Mouse (Mus musculus) liver, embryonic 12.5 days (tissue): ENCODE measurements around the gene Serpinh1. TPM values are rescaled to one million over a fixed set of nuclear protein-coding genes. Genes with fewer than 3 reads are reported as not detected.
A peak's percentile ranks its signal among the peaks of the same experiment; 100 is the strongest.
"Not testable (repeated sequence)": the region's sequence is repeated elsewhere in the genome, so short reads cannot be mapped to it uniquely, and the experiment has no call there.

ENCODE experiments used
- ATAC-seq: fragments of 200-750 bp; cut with Nextera tagmentation; 2 replicates; pipeline ENCODE4 v1.8.0; 2017; ENCODE audit warnings: moderate number of reproducible peaks, mild to moderate bottlenecking, moderate library complexity
- H3K27ac ChIP-seq: fragments of 300-500 bp; sonication (generic); 2 replicates; pipeline ENCODE4 v1.5.1; 2016; ENCODE audit warnings: mild to moderate bottlenecking
- H3K27me3 ChIP-seq: fragments of 300-500 bp; sonication (generic); replicated peaks from 2 replicates; pipeline ENCODE4 v1.6.1; 2016; ENCODE audit warnings: mild to moderate bottlenecking, moderate library complexity
- H3K36me3 ChIP-seq: fragments of 300-500 bp; sonication (generic); 2 replicates; pipeline ENCODE4 v1.6.1; 2016; ENCODE audit warnings: mild to moderate bottlenecking, moderate library complexity
- H3K4me1 ChIP-seq: fragments of 300-500 bp; sonication (generic); 2 replicates; pipeline ENCODE4 v1.6.1; 2016
- H3K4me2 ChIP-seq: fragments of 300-500 bp; sonication (generic); 2 replicates; pipeline ENCODE4 v1.6.1; 2016; ENCODE audit warnings: mild to moderate bottlenecking, moderate library complexity
- H3K4me3 ChIP-seq: fragments of 300-500 bp; sonication (generic); 2 replicates; pipeline ENCODE4 v1.5.1; 2016; ENCODE audit warnings: mild to moderate bottlenecking, moderate library complexity
- H3K9ac ChIP-seq: fragments of 300-500 bp; sonication (generic); 2 replicates; pipeline ENCODE4 v1.6.1; 2016; ENCODE audit warnings: mild to moderate bottlenecking, moderate library complexity
- H3K9me3 ChIP-seq: fragments of 300-500 bp; sonication (generic); replicated peaks from 2 replicates; pipeline ENCODE4 v1.6.1; 2016; ENCODE audit warnings: mild to moderate bottlenecking, moderate library complexity
- WGBS: fragments of 180-500 bp; shearing (Covaris S2); methylation state at CpG from one replicate; pipeline ENCODE4 v1.1.7; 2016; ENCODE audit not compliant: insufficient replicate concordance; 5-methylcytosine and 5-hydroxymethylcytosine counted together
- polyA plus RNA-seq: library from polyadenylated mRNA; unstranded; fragments of >200 nt; fragmentation: Nextera tagmentation; extraction: Ambion mirVana; gene quantifications from 2 replicates; pipeline ENCODE4 v1.2.1, GENCODE M21; 2016

Serpinh1 gene
- polyA plus RNA-seq, 1 experiment from 2014 or later = 249 TPM

DNA sequence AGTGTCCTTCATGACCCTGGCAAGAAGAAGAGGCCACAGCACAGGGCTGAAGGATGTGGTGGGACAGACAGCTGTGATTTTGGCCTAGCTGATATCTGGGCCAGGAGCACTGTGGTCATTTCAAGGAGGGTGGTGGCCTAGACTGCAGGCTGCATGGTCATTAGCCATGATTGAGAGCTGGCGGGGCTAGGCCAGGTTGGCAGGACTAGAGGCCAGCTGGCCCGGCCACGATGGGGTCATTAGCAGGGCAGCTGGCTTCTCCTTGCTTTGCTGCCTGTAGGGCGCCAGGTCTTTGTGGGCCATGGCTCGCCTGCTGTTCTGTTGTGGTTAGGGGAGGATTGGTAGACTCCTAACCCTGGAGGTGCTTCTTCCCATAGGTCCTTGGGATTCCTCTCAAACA is 33.0 kb upstream of the Serpinh1 start:
- 61% methylated on average over 5 of the region's 5 CpGs for WGBS

DNA sequence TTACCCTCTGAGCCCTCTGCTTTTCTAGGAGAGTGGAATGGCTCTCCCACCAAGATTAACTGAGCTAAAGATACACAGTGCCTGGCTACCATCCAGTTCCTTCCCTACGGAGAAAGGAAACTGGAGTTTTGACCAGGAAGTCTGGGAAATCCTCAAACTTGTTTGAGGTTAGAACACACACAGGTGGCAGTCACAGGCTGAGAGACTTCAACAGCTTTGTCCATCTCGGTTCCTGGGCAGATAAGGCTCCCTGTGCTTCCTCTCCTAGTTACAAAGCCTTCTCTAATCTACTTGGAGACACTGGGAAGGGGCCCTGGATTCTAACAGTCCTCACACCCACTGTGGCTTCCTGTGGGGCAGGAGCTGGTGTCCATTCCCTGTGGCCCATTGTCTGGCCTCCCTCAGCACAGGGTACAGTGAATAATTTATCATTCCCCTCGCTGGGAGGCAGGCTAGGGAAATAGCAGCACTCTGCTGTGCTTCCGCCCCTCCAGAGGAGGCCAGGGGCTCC is 31.1 kb upstream of the Serpinh1 start:
- WGBS = 19% methylated on average over 4 of the region's 4 CpGs
- Histone ChIP-seq H3K27ac (no peak overlapping the region), H3K27me3 (peaks cover 57% of the 10 kb centered on the region), H3K9me3 (no peaks in the 10 kb centered on the region), H3K4me2 (0 out of 2 replicates have a peak overlapping the region, but pooled peaks have one; percentile 84), H3K9ac (no peak overlapping the region), H3K4me3 (no peak overlapping the region), H3K4me1 (peaks cover 27% of the 10 kb centered on the region), H3K36me3 (no peaks in the 10 kb centered on the region)
- no peak for ATAC-seq

More for the DNA sequence above, 33.0 kb upstream of the Serpinh1 start:
- no peak overlapping the region for H3K4me2 ChIP-seq
- no peaks in the 10 kb centered on the region for H3K9me3 ChIP-seq
- no peak overlapping the region for H3K4me3 ChIP-seq
- peaks cover 39% of the 10 kb centered on the region for H3K27me3 ChIP-seq
- no peak overlapping the region for H3K27ac ChIP-seq
- H3K36me3 ChIP-seq = no peaks in the 10 kb centered on the region
- no peak for ATAC-seq
- peaks cover 18% of the 10 kb centered on the region for H3K4me1 ChIP-seq
- H3K9ac ChIP-seq = no peak overlapping the region

DNA sequence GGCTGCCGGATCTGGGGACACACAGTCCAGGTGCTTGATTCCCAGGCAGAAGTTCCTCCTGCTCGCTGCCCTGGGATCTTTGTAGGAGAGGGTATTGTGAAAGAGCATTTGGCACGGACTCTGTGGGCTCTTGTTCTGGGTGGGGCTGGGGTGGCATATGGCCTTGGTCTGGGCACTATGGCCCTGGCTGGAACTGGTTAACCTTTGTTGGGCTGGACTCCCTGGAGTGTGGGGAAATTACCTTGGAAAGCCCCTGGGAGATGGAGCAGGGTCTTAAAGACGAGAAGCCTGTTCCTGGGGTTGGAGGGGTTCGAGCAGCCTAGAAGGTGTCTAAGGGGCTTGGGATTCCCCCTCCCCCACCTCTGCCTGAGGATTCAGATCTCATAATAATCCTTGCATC is 30.2 kb upstream of the Serpinh1 start:
- Histone ChIP-seq H3K36me3 (no peaks in the 10 kb centered on the region), H3K9ac (no peak overlapping the region), H3K4me3 (no peak overlapping the region), H3K27ac (no peak overlapping the region), H3K27me3 (peaks cover 66% of the 10 kb centered on the region), H3K9me3 (no peaks in the 10 kb centered on the region), H3K4me1 (peaks cover 27% of the 10 kb centered on the region), H3K4me2 (peak overlapping the region; percentile 84)
- ATAC-seq = no peak
- 45% methylated on average over 5 of the region's 5 CpGs for WGBS

DNA sequence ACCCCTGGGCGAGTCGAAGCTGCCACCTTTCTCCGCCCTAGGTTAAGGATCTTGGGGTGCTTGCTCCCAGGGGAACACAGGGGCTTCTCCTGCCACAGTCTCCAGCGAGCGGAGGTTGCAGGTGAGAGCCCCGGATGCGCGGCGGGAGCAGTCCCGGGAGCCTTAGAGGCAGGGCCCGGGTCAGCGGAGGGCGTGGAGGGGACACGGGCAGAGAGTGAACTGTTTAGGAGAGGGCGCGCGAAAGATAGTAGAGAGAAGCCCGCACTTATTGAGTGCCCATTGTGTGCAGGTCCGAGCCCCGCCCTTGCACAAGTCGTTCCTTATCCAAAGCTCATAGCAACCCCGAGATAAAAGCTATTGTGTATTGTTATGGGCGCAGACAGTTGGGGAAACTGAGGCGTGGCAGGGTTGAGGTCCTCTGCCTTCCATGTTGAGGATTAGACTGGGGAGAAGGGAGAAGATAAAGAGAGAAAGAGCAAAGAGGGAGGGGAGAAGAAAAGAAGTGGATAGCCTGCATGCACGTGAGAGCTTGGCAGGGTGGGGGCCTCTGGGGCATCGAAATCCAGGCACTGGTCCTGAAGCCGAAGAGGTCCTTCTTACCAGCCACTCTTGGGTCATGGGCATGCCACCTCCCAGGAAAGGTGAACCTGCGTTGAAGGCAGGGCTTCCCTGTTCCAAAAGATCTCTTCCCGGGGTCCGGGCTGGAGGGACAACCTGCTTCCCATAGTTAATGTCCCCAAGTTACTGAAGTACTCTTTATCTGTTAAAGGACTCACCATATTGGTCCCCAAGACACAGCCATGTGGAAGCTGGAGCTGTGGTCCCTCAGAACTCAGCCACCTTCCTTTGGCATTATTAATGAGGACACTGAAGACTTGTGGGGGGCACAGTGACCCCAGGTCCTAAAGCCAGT is 29.3 kb upstream of the Serpinh1 start:
- H3K4me2 ChIP-seq = peak overlapping the region; percentile 84
- H3K9ac ChIP-seq = peak overlapping the region; percentile 61
- peaks cover 71% of the 10 kb centered on the region for H3K27me3 ChIP-seq
- H3K4me1 ChIP-seq = peaks cover 27% of the 10 kb centered on the region
- H3K36me3 ChIP-seq = no peaks in the 10 kb centered on the region
- no peak overlapping the region for H3K27ac ChIP-seq
- peak overlapping the region; percentile 56 for H3K4me3 ChIP-seq
- ATAC-seq = no peak
- 6% methylated on average over 30 of the region's 30 CpGs for WGBS
- no peaks in the 10 kb centered on the region for H3K9me3 ChIP-seq

DNA sequence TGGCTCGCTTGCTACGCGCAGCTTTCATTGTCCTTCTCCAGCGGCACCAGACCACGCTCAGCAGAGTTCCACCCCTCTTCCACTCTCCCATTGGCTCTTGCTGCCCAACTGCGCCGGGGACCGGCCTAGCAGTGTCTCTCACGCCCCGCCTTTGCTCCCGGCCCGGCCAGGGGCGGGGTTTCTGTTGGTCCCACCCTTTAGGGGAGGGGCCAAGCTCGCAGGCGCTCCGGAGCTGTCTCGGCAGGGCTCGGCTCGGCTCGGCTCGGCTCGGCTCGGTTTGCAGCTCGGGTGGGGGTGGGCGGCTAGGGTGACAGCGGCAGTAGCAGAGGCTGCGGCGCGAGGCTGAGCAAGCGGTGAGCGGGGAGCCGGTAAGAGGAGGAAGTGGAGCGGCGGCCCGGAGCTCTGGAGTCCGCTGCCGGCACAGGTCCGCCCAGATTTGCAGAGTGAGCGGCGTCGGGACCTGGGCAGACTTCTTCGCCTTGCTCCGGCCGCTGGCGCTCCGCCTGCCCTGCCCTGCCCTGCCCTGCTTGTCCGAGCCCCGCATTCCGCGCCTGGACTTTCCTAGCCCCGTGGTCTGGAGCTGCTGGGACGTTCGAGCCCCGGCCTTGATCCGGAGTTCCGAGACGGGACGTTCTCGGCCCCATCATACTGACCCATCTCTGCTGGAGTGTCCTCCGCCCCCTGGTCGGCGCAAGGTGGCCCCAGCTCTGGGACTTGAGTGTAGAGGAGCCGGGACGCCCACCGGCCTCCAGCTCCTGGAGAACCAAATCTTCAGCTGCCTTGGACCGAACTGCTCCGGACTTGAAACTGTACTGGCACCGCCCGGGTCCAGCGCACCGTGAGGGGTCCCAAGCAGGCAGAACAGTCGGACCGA is 28.4 kb upstream of the Serpinh1 start, which contains the start of gene Gdpd5:
Gdpd5 (plus strand) TSS at position 201 of the 874 bp plus-strand sequence.
- Histone ChIP-seq H3K9ac (peak within 1 kb of the TSS; percentile 61), H3K36me3 (no peaks in the 10 kb centered on the region), H3K27me3 (peaks cover 76% of the 10 kb centered on the region), H3K9me3 (no peaks in the 10 kb centered on the region), H3K4me2 (peak within 1 kb of the TSS; percentile 84), H3K4me1 (peaks cover 27% of the 10 kb centered on the region), H3K4me3 (peak within 1 kb of the TSS; percentile 56), H3K27ac (peak within 1 kb of the TSS; percentile 50; the same call in 1 of the 2 replicates)
- WGBS = under 1% methylated on average over 73 of the region's 73 CpGs
- ATAC-seq = peak; percentile 95

DNA sequence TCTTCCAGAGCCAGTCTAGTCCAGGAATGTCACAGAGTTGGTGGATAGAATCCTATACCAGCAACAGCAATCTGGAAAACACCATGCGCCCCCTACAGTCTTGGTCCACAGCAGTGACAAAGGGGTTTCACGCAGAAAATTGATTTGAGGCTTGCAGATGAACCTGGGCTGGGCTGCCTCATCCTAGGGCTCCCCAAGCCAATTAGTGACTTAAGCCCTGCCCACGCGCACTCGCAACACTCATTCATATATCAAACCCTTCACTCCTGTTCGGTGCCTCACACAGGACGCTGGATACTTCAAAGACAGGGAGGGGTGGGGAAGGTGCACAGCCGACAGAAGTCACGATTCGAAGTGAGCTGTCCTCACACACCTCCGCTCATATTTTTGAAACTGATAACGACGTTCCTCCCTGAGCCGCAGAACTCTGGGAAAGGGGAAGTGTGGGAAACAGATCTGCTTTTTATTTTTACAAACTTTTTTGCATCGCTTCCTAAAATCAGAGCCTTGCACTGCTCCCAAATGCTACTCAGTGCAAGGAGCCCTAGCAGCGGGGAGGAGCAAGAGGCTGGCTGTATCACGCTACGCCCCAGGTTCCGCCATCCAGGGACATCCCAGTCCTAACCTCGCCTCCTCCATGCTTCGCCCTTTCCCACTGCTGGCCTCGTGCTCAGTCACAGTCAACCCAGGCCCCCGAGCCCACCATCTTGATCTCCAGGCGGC is 27.6 kb upstream of the Serpinh1 start:
- WGBS = under 1% methylated on average over 24 of the region's 24 CpGs
- Histone ChIP-seq H3K27ac (peak overlapping the region; percentile 50; the same call in 1 of the 2 replicates), H3K27me3 (peaks cover 76% of the 10 kb centered on the region), H3K4me1 (peaks cover 27% of the 10 kb centered on the region), H3K4me3 (peak overlapping the region; percentile 56), H3K9me3 (no peaks in the 10 kb centered on the region), H3K36me3 (no peaks in the 10 kb centered on the region), H3K9ac (peak overlapping the region; percentile 55), H3K4me2 (peak overlapping the region; percentile 84)
- ATAC-seq = peak; percentile 63

DNA sequence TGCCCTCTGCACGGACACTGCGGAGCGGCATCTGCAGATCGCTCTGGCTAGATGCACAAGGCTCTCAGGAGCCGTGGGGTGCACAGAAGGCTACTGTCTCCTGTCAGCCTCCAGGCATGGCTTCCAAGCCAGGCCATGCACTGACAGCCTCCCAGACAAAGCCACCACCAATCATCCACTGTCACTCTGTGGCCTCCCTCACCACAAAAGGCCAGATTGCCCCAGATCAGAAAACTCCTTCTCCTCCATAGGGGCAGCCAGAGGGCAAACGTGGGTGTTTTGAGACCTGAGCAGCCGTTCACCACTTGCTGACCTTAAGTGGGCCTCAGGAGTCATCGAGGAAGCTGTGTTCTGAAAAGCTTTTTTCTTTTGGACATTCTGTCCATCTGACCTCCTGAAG is 25.8 kb upstream of the Serpinh1 start:
- WGBS = 67% methylated on average over 8 of the region's 8 CpGs
- H3K9ac ChIP-seq = no peak overlapping the region

DNA sequence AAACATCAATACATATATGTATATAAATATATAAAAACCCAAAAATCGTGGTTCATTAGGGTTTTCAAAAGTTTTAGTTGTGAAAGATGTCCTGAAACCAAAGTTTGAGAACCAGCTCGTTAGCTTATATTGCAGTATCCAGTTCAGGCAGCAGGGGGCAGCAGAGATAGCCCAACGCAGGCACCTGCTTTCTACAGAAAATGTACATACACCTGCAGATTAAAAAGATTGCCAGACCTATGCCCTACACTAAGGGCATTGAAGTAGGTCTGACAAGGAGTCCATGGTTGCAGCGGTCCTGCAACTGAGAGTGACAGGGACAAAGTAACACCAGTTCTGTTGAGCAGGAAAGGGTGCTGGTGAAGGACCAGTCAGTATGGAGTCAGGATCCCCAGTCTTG is 22.4 kb upstream of the Serpinh1 start:
- Histone ChIP-seq H3K9me3 (no peaks in the 10 kb centered on the region), H3K27me3 (peaks cover 52% of the 10 kb centered on the region), H3K4me1 (peaks cover 4% of the 10 kb centered on the region), H3K9ac (no peak overlapping the region), H3K4me3 (no peak overlapping the region), H3K4me2 (no peak overlapping the region), H3K27ac (no peak overlapping the region), H3K36me3 (no peaks in the 10 kb centered on the region)
- WGBS = 3% methylated on average over 4 of the region's 4 CpGs
- ATAC-seq = no peak

More for the DNA sequence above, 25.8 kb upstream of the Serpinh1 start:
- no peak overlapping the region for H3K4me3 ChIP-seq
- no peaks in the 10 kb centered on the region for H3K9me3 ChIP-seq
- H3K4me2 ChIP-seq = no peak overlapping the region
- no peak for ATAC-seq
- no peak overlapping the region for H3K27ac ChIP-seq
- no peaks in the 10 kb centered on the region for H3K36me3 ChIP-seq
- H3K4me1 ChIP-seq = peaks cover 23% of the 10 kb centered on the region
- H3K27me3 ChIP-seq = peaks cover 64% of the 10 kb centered on the region

DNA sequence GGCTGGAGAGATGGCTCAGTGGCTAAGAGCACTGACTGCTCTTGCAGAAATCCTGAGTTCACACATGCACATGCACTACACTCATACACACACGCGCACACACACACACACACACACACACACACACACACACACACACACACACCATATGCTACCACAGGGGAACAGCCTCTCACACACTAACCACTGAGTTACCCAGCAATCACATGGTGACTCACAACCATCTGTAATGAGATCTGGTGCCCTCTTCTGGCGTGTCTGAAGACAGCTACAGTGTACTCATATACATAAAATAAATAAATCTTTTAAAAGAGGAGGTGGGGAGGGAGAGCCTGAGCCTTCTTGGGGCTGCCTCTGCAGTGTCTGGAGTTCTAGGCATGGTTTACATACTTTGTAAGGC is 21.3 kb upstream of the Serpinh1 start:
- not testable (repeated sequence) for H3K9ac ChIP-seq, H3K4me1 ChIP-seq, H3K36me3 ChIP-seq, H3K4me3 ChIP-seq, H3K27ac ChIP-seq, H3K9me3 ChIP-seq, H3K4me2 ChIP-seq, ATAC-seq
- H3K27me3 ChIP-seq = peaks cover 41% of the 10 kb centered on the region
- 59% methylated on average over 3 of the region's 3 CpGs for WGBS

DNA sequence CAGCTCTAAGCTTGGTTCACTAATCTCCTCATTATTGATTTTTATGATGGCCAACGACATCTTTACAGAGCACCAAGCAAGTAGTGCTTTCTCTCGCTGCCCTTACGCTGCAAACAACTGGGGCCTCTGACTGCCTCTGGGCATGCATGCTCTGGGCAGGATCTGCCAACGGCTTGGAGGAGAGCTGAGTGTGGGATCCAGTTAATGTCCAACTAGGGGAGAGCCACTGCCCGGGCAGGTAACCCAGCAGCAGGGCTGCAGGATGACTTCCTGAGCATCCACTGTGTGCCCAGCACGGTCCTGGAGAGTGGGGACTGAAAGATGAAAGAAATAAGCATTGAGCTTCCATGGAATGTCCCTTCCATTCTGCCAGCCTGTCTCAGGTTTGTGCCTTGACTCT is 13.7 kb upstream of the Serpinh1 start:
- H3K9me3 ChIP-seq = no peaks in the 10 kb centered on the region
- no peak overlapping the region for H3K27ac ChIP-seq
- WGBS = 58% methylated on average over 6 of the region's 6 CpGs
- no peak overlapping the region for H3K4me3 ChIP-seq
- no peak overlapping the region for H3K4me2 ChIP-seq
- ATAC-seq = no peak
- H3K36me3 ChIP-seq = no peaks in the 10 kb centered on the region
- 0 out of 2 replicates have a peak, but pooled peaks cover 13% of the 10 kb centered on the region for H3K27me3 ChIP-seq
- H3K9ac ChIP-seq = no peak overlapping the region
- H3K4me1 ChIP-seq = no peaks in the 10 kb centered on the region

DNA sequence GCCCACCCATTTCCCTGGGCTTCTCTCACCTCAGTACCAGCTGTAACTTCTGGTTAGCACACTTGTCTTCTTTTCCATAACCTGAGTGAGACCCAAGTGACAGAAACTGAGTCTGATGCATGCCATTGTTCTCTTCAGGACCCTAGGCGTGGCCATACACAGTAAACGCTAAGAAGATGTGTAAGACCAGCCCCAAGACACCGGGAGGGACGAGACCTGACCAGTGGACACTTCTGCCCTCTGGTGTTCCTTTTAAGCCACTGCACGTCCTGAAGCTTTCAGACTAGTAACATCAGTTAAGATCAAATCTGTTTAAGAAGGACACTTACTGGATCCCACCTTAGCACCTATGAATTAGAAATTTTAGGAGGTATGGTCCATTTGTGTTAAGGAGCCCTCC is 12.0 kb upstream of the Serpinh1 start:
- ATAC-seq = no peak
- no peak overlapping the region for H3K27ac ChIP-seq

More for the DNA sequence above, 12.0 kb upstream of the Serpinh1 start:
- WGBS = 2% methylated on average over 5 of the region's 5 CpGs
- Histone ChIP-seq H3K4me3 (no peak overlapping the region), H3K4me2 (no peak overlapping the region), H3K9ac (no peak overlapping the region), H3K27me3 (0 out of 2 replicates have a peak, but pooled peaks cover 6% of the 10 kb centered on the region), H3K4me1 (peaks cover 5% of the 10 kb centered on the region), H3K36me3 (no peaks in the 10 kb centered on the region), H3K9me3 (no peaks in the 10 kb centered on the region)
